Mouse (Mus musculus) subcutaneous adipose tissue, adult 2 months (tissue): ENCODE measurements around the gene Tarbp1. TPM values are rescaled to one million over a fixed set of nuclear protein-coding genes. Genes with fewer than 3 reads are reported as not detected.

Experiments used
- polyA plus RNA-seq: library from polyadenylated mRNA; depleted of rRNA; stranded (reverse); fragments of >200 nt; gene quantifications from 2 replicates; pipeline ENCODE4 v1.2.3, GENCODE M21; 2012; ENCODE audit warnings: low replicate concordance; rRNA removed

The Tarbp1 gene
- polyA plus RNA-seq, result 3.1 and 8.2 TPM in 2 replicates

GRCm38 (mm10) chr8:126474299-126475187 is at the start of gene Tarbp1:
TSS of gene Tarbp1 (minus strand) at chr8:126475065.

GRCm38 (mm10) chr8:126422174-126422919 is 52.5 kb downstream of the Tarbp1 start, which contains the start of gene Coa6:
TSS of gene Coa6 (plus strand) at chr8:126422515.

Other genes with a start within 250 kb of the Tarbp1 start
- 0.30 TPM in 1 of 2 replicates, not detected in the other for gene Slc35f3, start 176.5 kb downstream of the Tarbp1 start, polyA plus RNA-seq
- gene Coa6, start 52.5 kb downstream of the Tarbp1 start, polyA plus RNA-seq, result 33.4 and 37.5 TPM in 2 replicates
- 34.0 and 64.0 TPM in 2 replicates for gene Irf2bp2, start 118.9 kb upstream of the Tarbp1 start, polyA plus RNA-seq